ENCODE assay signal across 20 mouse cellular contexts in the genomic region with DNA sequence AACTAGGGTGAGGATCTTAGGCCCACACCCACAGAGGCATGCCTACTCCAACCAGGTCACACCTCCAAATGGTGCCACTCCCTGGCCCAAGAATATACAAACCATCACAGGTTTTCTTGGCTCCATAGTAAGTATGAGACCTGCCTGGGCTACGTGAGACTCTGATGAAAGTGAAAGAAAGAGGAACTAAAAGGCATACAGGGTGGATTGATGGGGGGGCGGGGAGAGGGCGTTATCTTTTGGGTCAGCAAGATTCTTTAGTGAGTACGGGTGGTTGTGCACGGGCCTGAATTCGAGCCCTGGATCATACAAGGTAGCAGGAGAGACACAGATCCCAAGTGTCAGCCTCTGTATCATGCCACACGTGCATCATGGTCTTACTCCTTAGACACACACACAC.
"Had no signal": no experiment of that assay in that cellular context is flagged by ENCODE, and none has a peak within 500 bp of the region (broad histone marks: within the 10 kb centered on the region; RNA-seq: fewer than 3 reads in every experiment).

No protein-coding gene starts in this region.

- H3K27me3 ChIP-seq: liver, embryonic 15.5 days; lung, embryonic 15.5 days; midbrain, embryonic 12.5 days; midbrain, embryonic 15.5 days; neural tube, embryonic 12.5 days had no signal

- H3K36me3 ChIP-seq: liver, embryonic 15.5 days; lung, embryonic 15.5 days; midbrain, embryonic 10.5 days; midbrain, embryonic 12.5 days; midbrain, embryonic 15.5 days; neural tube, embryonic 12.5 days had no signal

- H3K9ac ChIP-seq: liver, embryonic 15.5 days; liver, postnatal 0 days; lung, embryonic 15.5 days; midbrain, embryonic 12.5 days; midbrain, embryonic 15.5 days; neural tube, embryonic 12.5 days had no signal

- H3K9me3 ChIP-seq: liver, embryonic 15.5 days; lung, embryonic 15.5 days; midbrain, embryonic 10.5 days; midbrain, embryonic 12.5 days; midbrain, embryonic 15.5 days; neural tube, embryonic 12.5 days had no signal

- ATAC-seq: liver, postnatal 0 days; lung, postnatal 0 days; midbrain, embryonic 15.5 days had no signal

- H3K27ac ChIP-seq: liver, embryonic 15.5 days; lung, embryonic 15.5 days; macrophage; midbrain, embryonic 10.5 days; midbrain, embryonic 12.5 days; midbrain, embryonic 15.5 days; neural tube, embryonic 12.5 days had no signal

- H3K4me3 ChIP-seq: liver, embryonic 15.5 days; lung, embryonic 15.5 days; midbrain, embryonic 10.5 days; midbrain, embryonic 12.5 days; midbrain, embryonic 15.5 days; neural tube, embryonic 12.5 days had no signal

- H3K4me1 ChIP-seq: liver, embryonic 15.5 days had no signal

- DNase-seq: liver, postnatal 0 days; lung, adult 2 months; lung, postnatal 14 days; lung, postnatal 36 days; retina, postnatal 1 day; right cerebral cortex, adult 18-20 months; right cerebral cortex, postnatal 25 days; right cerebral cortex, postnatal 4 days; spleen, adult 18-20 months; thymus, adult 18-20 months; thymus, postnatal 14 days; thymus, postnatal 36 days had no signal

- H3K4me2 ChIP-seq: liver, embryonic 15.5 days; lung, embryonic 15.5 days; midbrain, embryonic 12.5 days; midbrain, embryonic 15.5 days; neural tube, embryonic 12.5 days had no signal
